In genomic region chr15:5134945-5135483, GRCm38 (mm10) we compare ENCODE assay signal across 16 mouse cellular contexts.
"Had no signal": no experiment of that assay in that cellular context is flagged by ENCODE, and none has a peak within 500 bp of the region (broad histone marks: within the 10 kb centered on the region; RNA-seq: fewer than 3 reads in every experiment).

No protein-coding gene starts in this region.

- H3K4me1 ChIP-seq: limb, embryonic 10.5 days; midbrain, embryonic 12.5 days; stomach, embryonic 15.5 days had no signal

- H3K27me3 ChIP-seq: liver, embryonic 15.5 days; lung, embryonic 15.5 days; midbrain, embryonic 12.5 days; neural tube, embryonic 13.5 days; stomach, embryonic 15.5 days had no signal

- H3K27ac ChIP-seq: left cerebral cortex, adult 2 months; limb, embryonic 10.5 days; lung, embryonic 15.5 days; macrophage; midbrain, embryonic 12.5 days; neural tube, embryonic 13.5 days; stomach, embryonic 15.5 days had no signal

- H3K36me3 ChIP-seq: limb, embryonic 10.5 days; liver, embryonic 15.5 days; lung, embryonic 15.5 days; midbrain, embryonic 12.5 days; neural tube, embryonic 13.5 days; stomach, embryonic 15.5 days had no signal

- ATAC-seq: midbrain, embryonic 16.5 days had no signal

- H3K4me3 ChIP-seq: left cerebral cortex, adult 2 months; limb, embryonic 10.5 days; liver, embryonic 15.5 days; lung, embryonic 15.5 days; midbrain, embryonic 12.5 days; neural tube, embryonic 13.5 days; stomach, embryonic 15.5 days had no signal

- DNase-seq: kidney, adult 8-10 months; kidney, postnatal 25 days; lung, postnatal 14 days; retina, postnatal 1 day; right cerebral cortex, postnatal 14 days; thymus, adult 2 months; thymus, postnatal 25 days had no signal

- H3K4me2 ChIP-seq: lung, embryonic 15.5 days; midbrain, embryonic 12.5 days; neural tube, embryonic 13.5 days; stomach, embryonic 15.5 days had no signal

- H3K9me3 ChIP-seq: limb, embryonic 10.5 days; liver, embryonic 15.5 days; lung, embryonic 15.5 days; midbrain, embryonic 12.5 days; neural tube, embryonic 13.5 days; stomach, embryonic 15.5 days had no signal

- H3K9ac ChIP-seq: liver, embryonic 15.5 days; lung, embryonic 15.5 days; midbrain, embryonic 12.5 days; neural tube, embryonic 13.5 days; stomach, embryonic 15.5 days had no signal
